Mouse (Mus musculus) 3134 (cell line): ENCODE data around the gene Ttn.
A peak's percentile ranks its signal among the peaks of the same experiment; 100 is the strongest.

ENCODE experiments used
- DNase-seq: peaks from one replicate; pipeline ENCODE4 v3.0.0-alpha.2; 2011; ENCODE audit warnings: low spot score; ENCODE audit not compliant: insufficient read length; ENCODE audit errors: extremely low read depth

Ttn gene

DNA sequence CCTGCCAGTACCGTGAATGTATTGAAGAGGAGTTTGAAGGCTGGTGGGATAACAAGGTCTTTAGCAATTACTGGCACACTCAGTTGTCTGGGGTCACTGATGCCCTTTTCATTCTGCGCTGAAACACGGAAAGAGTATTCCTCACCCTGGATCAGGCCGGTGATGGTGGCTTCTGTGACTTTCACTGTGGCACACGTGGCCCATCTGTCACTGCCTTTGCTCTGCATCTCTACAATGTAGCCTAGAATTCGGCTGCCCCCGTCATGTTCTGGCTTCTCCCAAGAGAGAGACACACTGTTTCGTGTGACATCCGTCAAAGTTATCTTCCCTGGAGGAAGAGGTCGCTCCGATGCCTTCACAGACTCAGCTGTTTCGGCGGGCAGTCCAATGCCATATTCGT, 233.7 kb downstream of the Ttn start:
- DNase-seq, result no peak

GRCm38 (mm10) chr2:76719650-76720049, 262.7 kb downstream of the Ttn start:
- DNase-seq, result no peak

DNA sequence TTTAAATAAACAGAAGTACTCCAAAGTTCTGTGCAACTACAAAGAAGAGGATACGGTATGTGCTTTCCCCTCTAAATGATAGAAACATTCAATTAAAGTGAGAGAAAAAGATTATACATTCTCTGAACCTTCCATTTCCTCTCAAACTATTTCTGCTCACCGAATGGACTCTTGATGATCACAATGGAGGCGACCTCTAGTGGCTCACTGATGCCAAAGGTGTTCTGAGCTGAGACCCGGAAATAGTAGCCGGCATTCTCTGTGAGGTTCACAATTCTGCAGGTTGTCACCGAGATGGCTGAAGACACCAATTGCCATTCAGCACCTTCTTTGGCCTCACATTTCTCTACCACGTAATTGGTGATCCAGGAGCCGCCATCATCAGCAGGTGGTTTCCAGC, 267.4 kb downstream of the Ttn start:
- no peak for DNase-seq

DNA sequence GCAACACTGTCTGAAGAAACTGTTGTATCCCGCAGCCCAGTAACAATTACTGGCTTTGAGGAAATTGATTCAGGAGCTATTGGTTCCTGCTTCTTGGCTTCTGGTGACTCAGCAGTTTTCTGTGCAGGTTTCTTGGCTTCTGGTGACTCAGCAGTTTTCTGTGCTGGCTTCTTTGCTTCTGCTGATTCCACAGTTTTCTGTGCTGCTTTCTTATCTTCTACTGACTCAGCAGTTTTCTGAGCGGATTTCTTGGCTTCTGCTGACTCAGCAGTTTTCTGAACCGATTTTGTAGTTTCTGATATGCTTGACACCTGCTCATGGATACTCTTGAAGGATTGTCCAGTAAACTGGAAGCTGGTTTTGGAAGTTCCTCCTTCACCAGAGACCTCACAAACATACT, 273.8 kb downstream of the Ttn start:
- no peak for DNase-seq

- no peak for DNase-seq
These were observed 276.7 kb downstream of the Ttn start for GRCm38 (mm10) chr2:76705655-76706054.

GRCm38 (mm10) chr2:76702751-76703150, 279.6 kb downstream of the Ttn start:
- DNase-seq, result no peak

- no peak for DNase-seq
These were observed 280.2 kb downstream of the Ttn start for GRCm38 (mm10) chr2:76702188-76702587.

DNA sequence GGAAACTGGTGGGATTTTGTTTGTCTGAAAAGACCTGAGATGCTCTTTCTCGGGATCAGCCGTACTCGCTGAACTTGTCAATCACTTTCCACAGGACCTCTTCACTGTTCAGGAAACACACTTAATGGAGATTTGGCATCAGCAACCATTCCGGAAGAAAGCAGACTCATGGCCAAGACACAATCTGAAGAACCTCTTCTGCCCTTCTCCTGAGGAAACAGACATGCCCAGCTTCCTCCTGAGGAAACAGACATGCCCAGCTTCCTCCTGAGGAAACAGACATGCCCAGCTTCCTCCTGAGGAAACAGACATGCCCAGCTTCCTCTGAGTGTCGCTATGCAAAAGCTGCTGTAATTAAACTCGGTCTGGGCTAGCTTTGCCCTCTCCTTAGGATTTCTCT, 287.1 kb downstream of the Ttn start:
- DNase-seq, result no peak

DNA sequence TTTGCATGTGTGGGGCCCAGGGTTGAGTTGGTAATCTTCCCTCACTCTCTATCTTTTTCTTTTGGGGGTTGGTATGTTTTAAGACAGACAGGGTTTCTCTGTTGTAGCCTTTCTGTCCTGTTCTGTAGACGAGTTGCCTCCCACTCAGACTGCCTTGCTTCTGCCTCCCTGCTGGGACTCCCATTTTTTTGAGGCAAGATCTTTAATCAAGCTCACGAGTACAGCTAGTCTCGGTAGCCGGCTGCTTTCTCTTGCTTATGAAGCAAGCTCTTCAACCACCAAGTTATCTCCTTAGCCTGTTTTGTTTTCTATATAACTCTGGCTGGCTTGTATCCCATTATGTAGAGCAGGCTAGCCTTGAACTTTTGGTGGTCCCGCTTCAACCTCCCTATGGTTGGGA, 288.6 kb downstream of the Ttn start:
- DNase-seq, result no peak

- no peak for DNase-seq
These were observed 291.7 kb downstream of the Ttn start for GRCm38 (mm10) chr2:76690436-76691204.

DNA sequence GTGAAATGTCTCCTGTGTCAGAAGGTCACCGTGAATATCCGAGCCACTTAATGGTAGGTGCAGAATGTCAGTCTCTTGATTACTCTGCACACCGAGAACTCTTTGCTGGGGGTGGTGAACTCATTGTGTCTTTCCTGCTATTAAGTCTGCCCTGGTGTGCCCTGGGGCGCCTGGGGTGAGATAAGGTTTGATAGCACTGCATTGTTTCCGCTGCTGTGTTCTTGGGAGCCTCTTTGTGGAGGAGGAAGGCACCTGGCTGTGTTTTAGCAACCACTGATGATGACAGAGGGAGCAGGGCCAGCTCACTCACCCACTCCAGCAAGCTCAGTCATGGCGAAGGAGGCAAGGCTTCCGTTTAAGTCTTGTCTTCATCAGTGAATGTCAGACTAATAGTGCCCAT, 294.2 kb downstream of the Ttn start:
- DNase-seq, result no peak

- DNase-seq, result no peak
These were observed 294.7 kb downstream of the Ttn start for GRCm38 (mm10) chr2:76687608-76688007.

DNA sequence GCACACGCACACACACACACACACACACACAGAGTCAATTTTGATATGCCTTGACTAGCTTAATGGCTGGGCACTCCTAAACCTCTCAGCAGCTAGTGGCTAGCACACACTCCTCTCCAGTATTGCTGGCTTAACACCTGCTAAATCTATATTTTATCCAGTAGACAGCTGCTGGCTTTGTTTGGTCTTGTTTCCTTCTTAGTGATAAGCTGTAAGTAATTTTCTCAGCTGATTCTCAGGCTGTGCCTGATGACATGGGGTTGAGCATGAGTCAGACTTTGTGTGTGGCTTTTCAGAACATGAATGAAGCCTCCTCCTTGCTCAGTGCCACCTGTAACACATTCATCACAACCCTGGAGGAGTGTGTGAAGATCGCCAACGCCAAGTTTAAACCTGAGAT, 295.4 kb downstream of the Ttn start:
- no peak for DNase-seq

- no peak for DNase-seq
These were observed 300.0 kb downstream of the Ttn start for GRCm38 (mm10) chr2:76682301-76682700.

DNA sequence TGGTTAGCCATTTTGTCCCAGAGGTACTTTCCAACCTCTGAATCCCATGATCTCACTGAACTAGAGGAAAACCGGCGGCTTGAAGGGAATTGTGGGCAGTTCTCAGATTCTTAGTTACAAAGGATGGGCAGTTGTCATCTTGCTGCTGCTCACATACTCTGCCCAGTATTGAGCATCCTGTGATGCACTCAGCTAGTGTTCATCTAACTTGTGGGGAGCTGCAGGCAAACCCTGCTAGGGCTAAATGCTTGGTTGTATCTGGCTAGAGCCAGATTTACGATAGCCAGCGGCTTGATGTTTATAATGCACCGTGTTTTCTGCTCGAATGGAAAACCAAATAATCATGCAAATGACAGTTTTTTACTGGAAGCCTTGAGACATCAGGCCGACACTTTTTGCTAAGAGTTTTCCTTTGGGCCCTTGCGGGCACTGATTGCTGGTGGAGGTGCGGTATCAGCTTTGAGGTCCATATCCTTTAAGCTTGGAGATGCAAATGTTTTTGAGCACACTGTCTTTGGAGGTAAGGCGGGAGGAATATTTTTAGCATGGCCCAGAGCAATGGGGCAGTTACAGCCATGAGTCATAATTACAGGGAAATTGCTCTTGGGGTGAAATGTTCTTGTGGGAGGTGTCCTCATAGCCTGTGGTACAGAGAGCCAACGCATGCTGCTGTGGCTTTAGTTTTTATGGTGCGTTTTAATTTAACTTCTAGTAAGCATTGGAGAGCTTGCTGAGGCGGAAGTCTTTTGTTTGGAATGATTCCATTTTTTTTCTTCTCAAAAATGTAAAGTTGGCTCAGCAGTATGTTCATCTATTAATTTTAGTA, 305.7 kb downstream of the Ttn start:
- peak; percentile 15 for DNase-seq

DNA sequence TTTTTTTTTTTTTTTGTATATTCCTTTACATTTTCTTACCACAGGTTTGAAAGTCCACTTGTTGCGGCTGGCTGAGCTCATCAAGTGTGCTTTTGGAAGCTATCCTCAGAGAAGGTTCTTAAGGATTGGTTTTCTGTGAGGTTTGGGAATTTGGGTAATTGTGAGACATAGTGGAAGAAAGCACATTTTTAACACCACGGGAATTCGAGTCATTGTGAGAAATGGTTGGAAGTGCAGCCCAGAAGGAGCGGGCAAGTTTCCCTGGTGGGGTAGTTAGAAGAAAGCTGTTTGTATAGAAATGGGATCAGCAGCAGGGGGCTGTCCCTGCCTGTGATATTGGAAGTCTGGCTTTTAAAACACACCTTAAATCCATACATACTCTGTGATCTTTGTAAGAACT, 306.4 kb downstream of the Ttn start:
- no peak for DNase-seq

- DNase-seq, result no peak
These were observed 306.9 kb downstream of the Ttn start for GRCm38 (mm10) chr2:76675451-76675850.

- peak; percentile 87 for DNase-seq
These were observed 307.5 kb downstream of the Ttn start, which contains the start of gene Plekha3 for GRCm38 (mm10) chr2:76674725-76675427. Plekha3 (plus strand) TSS chr2:76675281.

DNA sequence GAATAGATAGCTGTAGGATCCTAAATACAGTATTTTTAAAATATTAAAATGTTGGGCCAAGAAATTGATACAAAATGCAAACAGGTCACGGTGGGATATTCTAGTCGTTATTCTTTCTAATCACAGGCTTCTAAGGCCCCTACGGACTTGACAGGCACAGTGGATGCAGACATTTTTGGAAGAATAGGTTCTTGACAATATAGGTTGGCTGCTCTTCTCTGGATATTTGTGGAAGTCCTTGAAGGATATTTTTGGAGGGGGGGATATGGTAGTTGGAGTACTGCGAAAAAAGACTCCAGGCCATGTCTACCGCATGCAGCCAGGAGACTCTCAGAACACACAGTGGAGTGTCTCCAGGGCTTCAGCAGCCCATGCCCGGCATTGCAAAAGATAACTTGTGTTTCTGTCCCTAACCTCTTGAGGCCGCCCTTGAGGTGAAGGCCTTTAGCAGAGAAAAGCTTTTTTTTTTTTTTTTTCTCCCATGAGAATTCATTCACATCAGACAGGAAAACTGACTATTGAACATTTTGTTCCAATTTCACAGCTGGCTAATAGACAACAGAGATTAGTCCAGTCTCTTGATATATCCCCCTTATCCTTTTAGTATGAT, 308.8 kb downstream of the Ttn start:
- DNase-seq, result peak; percentile 56

- peak; percentile 92 for DNase-seq
These were observed 309.4 kb downstream of the Ttn start, which contains the start of gene Fkbp7 for GRCm38 (mm10) chr2:76672966-76673392. Fkbp7 (minus strand) TSS chr2:76673116.
